Mouse (Mus musculus) macrophage (primary cell): Measurements from ENCODE around the gene Artn. TPM values are rescaled to one million over a fixed set of nuclear protein-coding genes. Genes with fewer than 3 reads are reported as not detected.
A peak's percentile ranks its signal among the peaks of the same experiment; 100 is the strongest.

ENCODE experiments used
- H3K27ac ChIP-seq: fragments of 350-480 bp; formaldehyde crosslinking; 2 replicates; pipeline ENCODE4 v1.9.0; 2021
- H3K36me3 ChIP-seq: fragments of 350-480 bp; formaldehyde crosslinking; 2 replicates; pipeline ENCODE4 v1.9.0; 2021; ENCODE audit errors: inconsistent target
- H3K4me3 ChIP-seq: fragments of 350-480 bp; formaldehyde crosslinking; 2 replicates; pipeline ENCODE4 v1.9.0; 2021; ENCODE audit errors: inconsistent target
- H3K79me2 ChIP-seq: fragments of 350-480 bp; formaldehyde crosslinking; 2 replicates; pipeline ENCODE4 v1.9.0; 2021; ENCODE audit errors: inconsistent target
- WGBS: methylation state at CpG from one replicate; pipeline ENCODE4 v1.1.7; 2026; ENCODE audit warnings: inconsistent platforms; ENCODE audit not compliant: missing documents; 5-methylcytosine and 5-hydroxymethylcytosine counted together
- polyA plus RNA-seq: library from polyadenylated mRNA; stranded (reverse); fragments of 250-400 nt; gene quantifications from 3 replicates; pipeline ENCODE4 v1.2.4, GENCODE M21; 2018; ENCODE audit warnings: inconsistent platforms

Artn gene
- polyA plus RNA-seq, 1 experiment from 2014 or later, result not detected

DNA sequence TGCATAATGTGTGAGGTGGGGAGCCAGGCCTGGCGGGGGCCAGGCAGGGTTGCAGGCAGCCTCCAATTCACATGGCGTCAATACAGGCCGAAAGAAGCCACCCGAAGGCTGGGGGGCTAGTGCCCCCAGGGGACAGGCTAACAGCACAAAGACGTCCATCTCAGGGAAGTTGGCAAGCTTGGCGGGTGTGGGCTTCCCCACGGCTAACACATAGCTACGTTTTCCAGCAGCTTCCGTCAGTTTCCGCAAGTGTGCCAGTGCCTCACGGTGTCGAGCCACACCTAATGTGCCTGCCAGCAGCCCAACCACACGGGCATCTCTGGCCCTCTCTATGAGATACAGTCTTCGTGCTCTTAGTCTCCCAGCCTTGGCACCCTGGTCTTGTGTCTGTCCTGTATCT is 39.5 kb downstream of the Artn start:
- no peak overlapping the region for H3K4me3 ChIP-seq
- no peak overlapping the region for H3K27ac ChIP-seq
- 93% methylated on average over 14 of the region's 14 CpGs for WGBS
- peaks cover 18% of the 10 kb centered on the region for H3K36me3 ChIP-seq
- H3K79me2 ChIP-seq, result peaks cover 24% of the 10 kb centered on the region

DNA sequence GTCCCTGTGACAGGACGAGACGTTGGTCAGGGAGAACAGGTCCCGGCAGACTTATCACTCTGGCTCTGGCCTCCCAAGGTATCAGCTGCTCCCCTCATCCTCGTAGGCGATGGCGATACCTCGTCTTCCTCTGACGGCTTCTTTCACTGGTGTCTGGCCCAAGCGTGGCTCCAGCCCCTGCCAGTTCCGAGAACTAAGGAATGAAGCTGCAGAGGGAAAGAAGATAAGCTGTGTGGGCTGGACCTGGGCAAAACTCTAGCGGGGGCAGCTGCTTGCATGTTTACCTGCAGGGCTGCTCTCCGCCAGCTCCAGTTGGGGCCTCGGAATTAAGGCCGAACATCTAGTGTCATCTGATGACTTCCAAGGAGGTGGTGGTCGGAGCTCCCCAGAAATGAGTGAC is 40.1 kb downstream of the Artn start:
- Histone ChIP-seq H3K4me3 (no peak overlapping the region), H3K36me3 (peaks cover 21% of the 10 kb centered on the region), H3K79me2 (peaks cover 24% of the 10 kb centered on the region), H3K27ac (no peak overlapping the region)
- WGBS, result 97% methylated on average over 15 of the region's 15 CpGs

DNA sequence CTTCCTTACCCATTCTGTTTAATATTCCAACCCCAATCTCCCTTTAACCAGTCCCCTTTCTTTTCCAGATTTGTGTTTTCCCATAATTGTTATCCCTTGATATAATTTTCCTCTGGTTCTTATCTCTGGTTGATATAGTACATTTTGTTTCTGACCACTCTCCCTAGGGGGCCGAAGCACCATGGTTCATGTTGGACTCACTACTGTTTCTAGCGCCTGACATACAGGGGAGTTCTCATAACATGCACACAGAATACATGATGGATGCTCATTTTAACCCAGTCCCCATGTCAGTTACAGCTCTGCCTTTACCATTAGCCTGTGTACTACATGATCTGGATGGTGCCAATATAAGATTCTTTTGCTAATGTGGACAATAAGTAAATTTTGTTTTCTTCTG is 41.6 kb downstream of the Artn start:
- peaks cover 24% of the 10 kb centered on the region for H3K79me2 ChIP-seq
- H3K27ac ChIP-seq, result no peak overlapping the region
- H3K4me3 ChIP-seq, result peak overlapping the region; percentile 84; the same call in 1 of the 2 replicates
- WGBS, result 76% methylated on average over 2 of the region's 2 CpGs
- peaks cover 21% of the 10 kb centered on the region for H3K36me3 ChIP-seq

DNA sequence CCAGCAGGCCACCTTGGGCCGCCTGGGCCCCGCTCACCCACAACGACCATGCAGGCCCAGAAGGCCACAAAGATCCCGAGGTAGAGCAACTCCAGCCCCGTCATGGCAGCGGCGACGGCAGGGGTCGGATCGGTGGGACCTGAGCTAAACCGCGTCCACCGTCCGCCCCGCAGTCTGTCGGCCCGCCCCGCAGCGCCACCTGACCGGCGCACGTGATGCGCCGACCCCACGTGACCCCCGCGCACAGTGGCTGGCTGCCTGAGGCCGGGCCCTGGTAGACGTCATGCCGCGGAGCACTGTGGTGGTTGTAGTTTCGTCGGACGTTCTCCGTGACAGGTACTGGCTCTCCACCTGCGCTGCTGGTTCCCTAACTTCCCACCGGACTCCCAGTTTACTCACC is 42.4 kb downstream of the Artn start, which contains the start of gene Atp6v0b:
Gene Atp6v0b (minus strand): TSS at position 201 of the 400 bp plus-strand sequence.
- H3K4me3 ChIP-seq, result peak within 1 kb of the TSS; percentile 84
- H3K27ac ChIP-seq, result peak within 1 kb of the TSS; percentile 56
- H3K36me3 ChIP-seq, result peaks cover 21% of the 10 kb centered on the region
- under 1% methylated on average over 36 of the region's 37 CpGs for WGBS
- H3K79me2 ChIP-seq, result peaks cover 24% of the 10 kb centered on the region

DNA sequence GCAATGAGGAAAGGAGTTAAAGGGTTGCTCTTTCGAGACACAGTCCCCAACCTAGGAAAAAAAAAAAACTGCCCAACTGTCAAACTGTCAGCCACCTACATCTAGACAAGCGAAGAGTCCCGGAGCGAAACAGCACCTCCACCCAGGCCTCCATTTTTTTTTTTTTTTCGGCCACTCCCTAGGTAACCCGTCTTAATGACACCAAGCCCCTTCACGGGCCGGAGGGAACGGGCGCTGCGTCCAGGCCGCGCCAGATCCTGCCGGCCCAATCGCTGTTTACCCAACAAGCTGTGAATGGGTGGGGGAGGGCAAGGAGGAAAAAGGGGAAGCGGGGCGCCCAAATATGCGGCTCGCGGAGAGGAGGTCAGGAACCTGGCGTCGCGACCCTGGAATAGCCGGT is 42.9 kb downstream of the Artn start:
- Histone ChIP-seq H3K36me3 (peaks cover 21% of the 10 kb centered on the region), H3K79me2 (peaks cover 24% of the 10 kb centered on the region), H3K4me3 (peak overlapping the region; percentile 84), H3K27ac (peak overlapping the region; percentile 56)
- WGBS, result 7% methylated on average over 11 of the region's 24 CpGs

DNA sequence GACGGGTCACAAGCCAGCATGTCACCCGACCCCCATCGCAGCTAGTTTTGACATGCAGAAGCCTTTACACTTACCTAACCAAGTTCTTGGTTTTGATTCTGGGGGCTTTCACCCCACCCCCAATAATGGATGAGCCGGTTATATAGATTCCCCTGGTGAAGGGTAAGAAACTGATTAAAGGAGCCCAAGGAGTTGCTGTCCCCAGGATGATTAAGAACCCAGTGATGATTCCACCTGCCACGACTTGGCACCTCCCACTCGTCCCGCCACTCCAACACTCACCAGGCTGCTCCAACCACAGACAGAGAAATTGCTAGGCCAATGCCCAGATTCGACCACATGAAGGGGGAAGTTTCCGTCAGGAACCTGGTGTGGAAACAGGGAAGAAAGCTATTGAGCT is 43.6 kb downstream of the Artn start:
- Histone ChIP-seq H3K4me3 (peak overlapping the region; percentile 84), H3K79me2 (peaks cover 18% of the 10 kb centered on the region), H3K27ac (peak overlapping the region; percentile 56; the same call in 1 of the 2 replicates), H3K36me3 (peaks cover 21% of the 10 kb centered on the region)
- WGBS, result 57% methylated on average over 9 of the region's 9 CpGs

DNA sequence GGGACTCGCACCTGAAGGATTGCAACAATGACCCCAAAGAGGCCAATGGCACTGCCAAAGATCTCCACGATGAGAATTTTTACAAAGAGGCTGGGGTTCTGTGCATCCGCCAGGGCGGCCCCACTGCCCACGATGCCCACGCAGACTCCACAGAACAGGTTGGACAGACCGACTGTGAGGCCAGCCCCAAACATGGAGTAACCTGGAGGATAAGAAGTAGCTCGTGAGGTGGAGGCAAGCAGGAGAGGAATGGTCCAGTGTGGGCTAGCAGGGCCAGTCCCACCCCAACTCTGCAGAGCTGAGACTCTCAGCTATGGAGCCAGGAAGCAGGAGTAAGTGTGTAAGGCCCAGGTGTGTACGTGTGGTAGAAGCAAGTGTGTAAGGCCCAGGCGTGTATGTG is 44.5 kb downstream of the Artn start:
- 94% methylated on average over 10 of the region's 10 CpGs for WGBS
- peaks cover 14% of the 10 kb centered on the region for H3K79me2 ChIP-seq
- no peak overlapping the region for H3K4me3 ChIP-seq
- no peak overlapping the region for H3K27ac ChIP-seq
- H3K36me3 ChIP-seq, result peaks cover 21% of the 10 kb centered on the region

DNA sequence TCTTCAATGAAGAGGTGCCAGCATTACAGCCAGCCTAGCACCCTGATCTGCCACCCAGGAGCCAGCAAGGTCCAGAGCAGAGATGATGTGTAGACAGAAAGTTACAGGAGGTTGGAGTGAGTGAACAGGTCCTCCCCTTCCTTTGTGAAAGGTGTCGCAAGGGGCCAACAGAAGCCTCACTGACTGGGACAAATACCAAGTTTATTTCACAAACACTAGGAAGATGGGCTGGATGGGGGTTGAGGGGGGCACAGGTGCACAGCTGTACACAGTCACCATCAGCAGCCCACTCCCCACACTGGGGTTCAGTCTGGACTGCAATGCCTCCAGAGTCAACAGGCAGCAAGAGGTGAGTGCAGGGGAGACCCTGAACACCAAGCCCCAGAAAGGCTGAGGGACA is 45.4 kb downstream of the Artn start:
- peaks cover 14% of the 10 kb centered on the region for H3K79me2 ChIP-seq
- H3K4me3 ChIP-seq, result no peak overlapping the region
- no peak overlapping the region for H3K27ac ChIP-seq
- H3K36me3 ChIP-seq, result peaks cover 21% of the 10 kb centered on the region
- WGBS, result 91% methylated on average over 1 of the region's 1 CpGs

DNA sequence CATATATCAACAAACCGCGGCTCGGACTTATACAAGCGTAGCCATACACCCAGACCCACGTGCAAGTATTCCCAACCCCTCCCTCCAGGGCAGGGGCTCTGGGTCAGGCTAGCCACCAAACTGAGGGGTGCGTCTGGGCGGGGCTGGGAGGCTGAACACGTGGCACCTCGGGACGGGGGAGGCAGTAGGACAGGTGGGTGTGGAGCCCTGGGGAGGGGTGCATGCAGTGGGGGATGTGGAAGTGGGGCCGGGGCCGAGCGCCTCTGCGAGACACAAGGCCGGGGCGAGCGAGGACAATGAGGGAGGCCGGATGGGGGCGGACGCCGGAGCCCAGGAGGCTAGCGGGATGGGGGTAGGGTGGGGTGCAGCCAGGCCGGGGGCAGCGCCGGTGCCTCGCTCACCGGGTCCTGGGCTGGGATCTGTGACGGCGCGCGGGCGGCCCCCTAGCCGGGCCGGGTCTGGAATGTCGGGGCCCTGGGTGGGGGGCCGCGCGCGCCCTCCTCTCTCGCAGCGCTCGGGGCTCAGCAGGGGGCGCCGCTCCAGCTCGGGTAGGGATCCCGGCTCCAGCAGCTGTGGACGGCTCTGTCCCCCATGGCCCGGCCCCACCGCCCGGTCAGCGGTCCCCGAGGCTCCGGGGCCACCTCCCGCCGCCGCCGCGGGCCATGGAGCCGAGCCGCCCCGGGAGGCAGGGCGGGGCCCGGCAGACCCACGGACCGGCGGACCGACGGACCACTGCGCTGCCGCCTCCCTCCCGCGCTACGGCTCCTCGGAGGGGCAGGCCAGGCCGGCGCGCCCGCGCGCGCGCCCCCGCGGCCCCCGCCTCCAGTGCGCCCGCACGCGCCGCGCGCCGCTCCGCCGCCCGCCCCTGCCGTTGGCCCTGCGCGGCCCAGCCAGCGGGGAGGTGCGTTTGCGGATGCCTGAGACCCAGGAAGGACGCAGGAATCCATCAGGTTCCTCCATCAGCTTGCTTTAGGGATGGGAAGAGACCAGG is 46.6 kb downstream of the Artn start, which contains the start of gene B4galt2:
Gene B4galt2 (minus strand): TSS at position 787 of the 991 bp plus-strand sequence.
- 15% methylated on average over 91 of the region's 103 CpGs for WGBS
- Histone ChIP-seq H3K27ac (no peak within 1 kb of the TSS), H3K4me3 (no peak within 1 kb of the TSS), H3K36me3 (peaks cover 21% of the 10 kb centered on the region), H3K79me2 (peaks cover 14% of the 10 kb centered on the region)

DNA sequence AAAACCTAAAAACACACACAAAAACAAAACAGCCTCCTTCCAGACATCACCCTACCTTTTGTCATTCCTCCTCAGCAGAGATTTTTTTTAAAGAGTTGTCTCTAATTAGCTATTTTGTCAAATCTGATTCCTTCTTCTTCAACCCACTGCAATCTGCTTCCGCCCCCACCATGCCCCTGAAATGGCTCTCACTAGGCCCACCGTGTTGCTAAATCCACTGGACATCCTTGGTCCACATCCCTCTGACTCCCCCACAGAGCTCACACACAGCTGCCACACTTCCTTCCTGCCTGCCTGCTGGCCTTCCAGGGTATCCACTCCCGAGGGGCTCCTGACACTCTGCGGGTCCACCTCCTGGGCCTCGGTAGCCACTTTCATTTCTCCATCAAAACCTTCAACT is 50.9 kb downstream of the Artn start:
- no peak overlapping the region for H3K4me3 ChIP-seq
- 54% methylated on average over 5 of the region's 5 CpGs for WGBS
- no peaks in the 10 kb centered on the region for H3K36me3 ChIP-seq
- H3K79me2 ChIP-seq, result no peaks in the 10 kb centered on the region
- no peak overlapping the region for H3K27ac ChIP-seq

DNA sequence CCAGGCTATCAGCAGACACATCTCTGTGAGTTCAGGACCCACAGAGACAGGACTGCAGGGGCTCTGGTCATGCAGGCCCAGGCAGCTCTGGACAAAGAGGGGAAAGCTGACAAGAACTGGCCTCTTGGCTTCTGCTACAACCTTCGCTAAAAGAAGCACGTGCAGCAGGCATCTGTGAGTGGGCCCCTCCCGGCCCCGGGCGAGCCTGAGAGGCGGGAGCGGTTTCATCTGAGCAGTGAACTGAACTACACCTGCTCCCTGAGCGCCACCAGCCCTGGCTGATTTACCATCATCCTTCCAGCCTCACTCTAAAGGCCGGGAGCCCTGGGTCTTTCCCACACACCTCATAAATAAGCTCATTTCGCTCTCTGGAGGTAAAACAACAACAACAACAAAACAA is 51.3 kb downstream of the Artn start:
- H3K4me3 ChIP-seq, result no peak overlapping the region
- 92% methylated on average over 10 of the region's 10 CpGs for WGBS
- no peaks in the 10 kb centered on the region for H3K36me3 ChIP-seq
- H3K79me2 ChIP-seq, result no peaks in the 10 kb centered on the region
- no peak overlapping the region for H3K27ac ChIP-seq

Other genes with a start within 250 kb of the Artn start
- gene Dmap1, start 247.5 kb downstream of the Artn start, polyA plus RNA-seq, result 10.3 to 15.0 TPM (median 15.0 TPM) in 3 replicates
- not detected in 3 replicates for gene Gm12845, start 205.4 kb downstream of the Artn start, polyA plus RNA-seq
- gene Klf17, start 164.1 kb downstream of the Artn start, polyA plus RNA-seq, result not detected in 3 replicates
- gene Slc6a9, start 95.3 kb downstream of the Artn start, polyA plus RNA-seq, result not detected in 3 replicates
- not detected in 3 replicates for gene Ccdc24, start 57.2 kb downstream of the Artn start, polyA plus RNA-seq
- gene B4galt2, start 46.3 kb downstream of the Artn start, polyA plus RNA-seq, result 0.14 to 0.58 TPM in 2 of 3 replicates, not detected in the other
- 307 to 636 TPM (median 464 TPM) in 3 replicates for gene Atp6v0b, start 42.4 kb downstream of the Artn start, polyA plus RNA-seq
- 1.9 to 7.4 TPM (median 4.9 TPM) in 3 replicates for gene Dph2, start 37.7 kb downstream of the Artn start, polyA plus RNA-seq
- 17.2 to 30.4 TPM (median 28.2 TPM) in 3 replicates for gene Ipo13, start 14.8 kb downstream of the Artn start, polyA plus RNA-seq
- gene St3gal3, start 205.2 kb upstream of the Artn start, polyA plus RNA-seq, result 10.8 to 15.7 TPM (median 11.3 TPM) in 3 replicates